Comparison of ENCODE assay signal across 7 mouse cellular contexts in the genomic region with DNA sequence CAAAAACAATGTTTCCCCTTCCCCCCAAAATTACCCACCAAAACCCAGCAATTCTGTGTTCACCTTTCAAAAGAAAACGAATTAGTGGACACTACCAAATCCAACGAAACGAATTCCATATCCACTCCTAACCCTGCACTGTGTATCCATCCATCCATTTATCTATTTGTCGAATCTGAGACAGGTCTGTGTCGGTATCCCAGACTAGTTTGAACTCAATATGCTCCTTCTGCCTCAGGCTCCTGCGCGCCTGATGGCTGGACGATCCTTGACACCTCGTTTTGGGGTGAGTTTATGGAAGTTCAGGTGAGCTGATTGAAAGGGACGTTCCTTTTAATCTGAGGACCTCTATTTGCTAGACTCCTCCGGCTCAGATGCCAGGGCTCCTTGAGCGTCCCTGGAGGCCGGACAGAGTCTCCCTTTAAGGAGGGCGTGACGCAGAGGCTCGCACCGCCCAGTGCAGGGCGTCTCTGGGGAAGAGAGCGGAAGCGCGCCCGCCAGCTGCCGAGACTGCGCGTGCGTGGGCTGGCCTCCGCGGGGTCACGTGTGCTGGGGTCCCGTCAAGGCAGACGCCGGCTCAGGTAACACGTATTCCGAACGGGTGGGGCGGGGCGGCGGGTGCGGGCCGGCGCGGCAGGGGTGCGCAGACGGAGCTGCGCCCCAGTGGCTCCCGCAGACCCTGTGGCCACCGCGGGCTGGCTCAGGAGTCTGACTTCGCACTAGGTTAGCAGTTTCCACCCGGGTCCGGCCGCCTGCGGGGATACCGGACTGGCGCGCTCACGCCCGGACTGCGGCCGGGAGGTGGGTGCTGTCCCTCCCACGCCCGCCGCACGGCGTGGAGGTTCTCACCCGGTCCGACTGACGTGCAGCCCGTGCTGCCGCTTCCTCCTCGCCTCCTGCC. TPM values are rescaled to one million over a fixed set of nuclear protein-coding genes. Genes with fewer than 3 reads are reported as not detected.
DNase-seq lines count a peak whose midpoint lies in the region; ATAC-seq lines count a peak whose summit lies in the region.

A gene (plus strand): TSS at position 474 of the 901 bp plus-strand sequence.

- H3K9ac ChIP-seq in midbrain, embryonic 13.5 days (replicated peaks), result peak within 1 kb of the TSS; percentile 94

- no peaks in the 10 kb centered on the region for H3K9me3 ChIP-seq in embryonic facial prominence, embryonic 10.5 days
- no peaks in the 10 kb centered on the region for H3K9me3 ChIP-seq in limb, embryonic 10.5 days (replicated peaks)
- H3K9me3 ChIP-seq in midbrain, embryonic 13.5 days, result no peaks in the 10 kb centered on the region

- H3K27me3 ChIP-seq in embryonic facial prominence, embryonic 10.5 days (replicated peaks; ENCODE audit: low read depth, poor library complexity, severe bottlenecking), result no peaks in the 10 kb centered on the region
- no peaks in the 10 kb centered on the region for H3K27me3 ChIP-seq in limb, embryonic 10.5 days (ENCODE audit: low read depth, poor library complexity, severe bottlenecking)
- H3K27me3 ChIP-seq in midbrain, embryonic 13.5 days, result no peaks in the 10 kb centered on the region

- H3K4me1 ChIP-seq in embryonic facial prominence, embryonic 10.5 days, result peaks cover 20% of the 10 kb centered on the region
- H3K4me1 ChIP-seq in limb, embryonic 10.5 days, result peaks cover 27% of the 10 kb centered on the region
- peaks cover 9% of the 10 kb centered on the region for H3K4me1 ChIP-seq in midbrain, embryonic 13.5 days (replicated peaks)

- ATAC-seq in granulocyte monocyte progenitor cell, adult 5-6 weeks (replicated peaks; ENCODE audit: poor library complexity, severe bottlenecking), result peak; percentile 97
- peak; percentile 97 for ATAC-seq in midbrain, embryonic 13.5 days

- H3K36me3 ChIP-seq in embryonic facial prominence, embryonic 10.5 days (replicated peaks), result no peaks in the 10 kb centered on the region
- no peaks in the 10 kb centered on the region for H3K36me3 ChIP-seq in limb, embryonic 10.5 days
- H3K36me3 ChIP-seq in midbrain, embryonic 13.5 days, result 0 out of 2 replicates have a peak, but pooled peaks cover 2% of the 10 kb centered on the region

- under 1% methylated on average over 71 of the region's 71 CpGs for WGBS in embryonic facial prominence, embryonic 10.5 days
- WGBS in limb, embryonic 10.5 days, result 1% methylated on average over 71 of the region's 71 CpGs
- WGBS in midbrain, embryonic 13.5 days, result under 1% methylated on average over 70 of the region's 71 CpGs

- H3K4me3 ChIP-seq in embryonic facial prominence, embryonic 10.5 days, result peak within 1 kb of the TSS; percentile 94
- peak within 1 kb of the TSS; percentile 94 for H3K4me3 ChIP-seq in limb, embryonic 10.5 days
- peak within 1 kb of the TSS; percentile 92 for H3K4me3 ChIP-seq in midbrain, embryonic 13.5 days (replicated peaks)

- DNase-seq in adrenal gland, postnatal 10 days, result peak; percentile 96
- peak; percentile 97 for DNase-seq in embryonic facial prominence, embryonic 10.5 days (ENCODE audit: low spot score)
- peak; percentile 91 for DNase-seq in kidney, adult 11 months
- DNase-seq in limb, embryonic 10.5 days (ENCODE audit: low spot score), result peak; percentile 97
- peak; percentile 86 for DNase-seq in spleen, adult 12 weeks (ENCODE audit: low spot score)

- peak within 1 kb of the TSS; percentile 93 for H3K27ac ChIP-seq in embryonic facial prominence, embryonic 10.5 days (replicated peaks)
- peak within 1 kb of the TSS; percentile 94 for H3K27ac ChIP-seq in limb, embryonic 10.5 days
- peak within 1 kb of the TSS; percentile 68 for H3K27ac ChIP-seq in midbrain, embryonic 13.5 days

- H3K4me2 ChIP-seq in midbrain, embryonic 13.5 days (replicated peaks), result peak within 1 kb of the TSS; percentile 97

RNA-seq across cellular contexts. Expression of the gene that starts here (rescaled TPM):
- total RNA-seq in adrenal gland, postnatal 10 days (2021), result 10 to 100 TPM; 16.3 to 18.2 TPM
- polyA plus RNA-seq in embryonic facial prominence, embryonic 10.5 days (2016; fragmentation: Nextera tagmentation; extraction: Ambion mirVana), result 16.4 and 16.6 TPM in 2 replicates
- 15.7 and 30.6 TPM in 2 replicates for total RNA-seq in granulocyte monocyte progenitor cell, adult 5-6 weeks (2014; fragmentation: Nextera tagmentation)
- total RNA-seq in granulocyte monocyte progenitor cell, adult 5-6 weeks (2017), result 15.7 and 24.6 TPM in 2 replicates
- 10.8 and 13.7 TPM in 2 replicates for polyA plus RNA-seq in limb, embryonic 10.5 days (2016; fragmentation: Nextera tagmentation; extraction: Ambion mirVana)
- 31.4 and 33.4 TPM in 2 replicates for polyA plus RNA-seq in midbrain, embryonic 13.5 days (2015; fragmentation: Nextera tagmentation; extraction: Ambion mirVana)

Comparison
In these comparisons a context has a peak if more than half of its experiments do, and no peak if none do; other contexts are left out.
1. Peak in every context shown above with its lines: DNase-seq, ATAC-seq, H3K4me3 ChIP-seq and H3K27ac ChIP-seq.